Mouse (Mus musculus): Measurements from ENCODE around the gene Srgap3. TPM values are rescaled to one million over a fixed set of nuclear protein-coding genes. Genes with fewer than 3 reads are reported as not detected.

Gene Srgap3
- total and polyA plus RNA-seq, 2 experiments from 2014 or later, result 21.2 to 56.7 TPM

- Histone ChIP-seq H3K9me3 (ENCODE audit: low read length) (no peaks in the 10 kb centered on the region), H3K4me1 (ENCODE audit: insufficient read depth) (peaks cover 26% of the 10 kb centered on the region), H3K27ac (ENCODE audit: low read depth, low read length) (no peak overlapping the region), H3K4me2 (ENCODE audit: low read depth) (no peak overlapping the region), H3K27me3 (ENCODE audit: insufficient read depth, low read length) (no peaks in the 10 kb centered on the region), H3K4me3 (ENCODE audit: low read depth, low read length) (no peak overlapping the region), H3K36me3 (ENCODE audit: insufficient read depth) (peaks cover 12% of the 10 kb centered on the region), H3K9ac (no peak overlapping the region)
- no peak for TF ChIP-seq CTCF (IDR thresholded peaks at IDR 0.05; ENCODE audit: low read depth)
- DNase-seq (no peak), ATAC-seq (no peak)
- 83% methylated on average over 9 of the region's 9 CpGs for WGBS
These were observed 7.8 kb downstream of the Srgap3 start for GRCm38 (mm10) chr6:112939281-112939680.

GRCm38 (mm10) chr6:112937791-112938190 is 9.3 kb downstream of the Srgap3 start:
- Histone ChIP-seq H3K9ac (no peak overlapping the region), H3K4me2 (ENCODE audit: low read depth) (no peak overlapping the region), H3K36me3 (ENCODE audit: insufficient read depth) (peaks cover 12% of the 10 kb centered on the region), H3K4me3 (ENCODE audit: low read depth, low read length) (no peak overlapping the region), H3K9me3 (ENCODE audit: low read length) (no peaks in the 10 kb centered on the region), H3K27me3 (ENCODE audit: insufficient read depth, low read length) (no peaks in the 10 kb centered on the region), H3K4me1 (ENCODE audit: insufficient read depth) (peaks cover 14% of the 10 kb centered on the region), H3K27ac (ENCODE audit: low read depth, low read length) (no peak overlapping the region)
- WGBS, result 89% methylated on average over 2 of the region's 2 CpGs
- no peak for TF ChIP-seq CTCF (IDR thresholded peaks at IDR 0.05; ENCODE audit: low read depth)
- DNase-seq, result no peak
- no peak for ATAC-seq

GRCm38 (mm10) chr6:112934501-112934900 is 12.6 kb downstream of the Srgap3 start:
- no peak overlapping the region for H3K27ac ChIP-seq (ENCODE audit: low read depth, low read length)
- no peak for TF ChIP-seq CTCF (IDR thresholded peaks at IDR 0.05; ENCODE audit: low read depth)
- no peaks in the 10 kb centered on the region for H3K27me3 ChIP-seq (ENCODE audit: insufficient read depth, low read length)
- H3K36me3 ChIP-seq (ENCODE audit: insufficient read depth), result no peaks in the 10 kb centered on the region
- DNase-seq (no peak), ATAC-seq (no peak)
- H3K9me3 ChIP-seq (ENCODE audit: low read length), result no peaks in the 10 kb centered on the region
- H3K4me3 ChIP-seq (ENCODE audit: low read depth, low read length), result no peak overlapping the region
- no peak overlapping the region for H3K9ac ChIP-seq
- 87% methylated on average over 1 of the region's 1 CpGs for WGBS
- H3K4me1 ChIP-seq (ENCODE audit: insufficient read depth), result peaks cover 12% of the 10 kb centered on the region; the same call in 1 of the 2 replicates
- no peak overlapping the region for H3K4me2 ChIP-seq (ENCODE audit: low read depth)

- no peak for ATAC-seq
- H3K27ac ChIP-seq (ENCODE audit: low read depth, low read length), result no peak overlapping the region
- H3K9me3 ChIP-seq (ENCODE audit: low read length), result no peaks in the 10 kb centered on the region
- H3K4me3 ChIP-seq (ENCODE audit: low read depth, low read length), result no peak overlapping the region
- no peak overlapping the region for H3K4me2 ChIP-seq (ENCODE audit: low read depth)
- no peak for DNase-seq
- H3K36me3 ChIP-seq (ENCODE audit: insufficient read depth), result no peaks in the 10 kb centered on the region
- no peaks in the 10 kb centered on the region for H3K27me3 ChIP-seq (ENCODE audit: insufficient read depth, low read length)
- H3K4me1 ChIP-seq (ENCODE audit: insufficient read depth), result peaks cover 17% of the 10 kb centered on the region
- H3K9ac ChIP-seq, result no peak overlapping the region
- WGBS, result 16% methylated on average over 8 of the region's 8 CpGs
- TF ChIP-seq CTCF (IDR thresholded peaks at IDR 0.05; ENCODE audit: low read depth), result no peak
These were observed 14.5 kb downstream of the Srgap3 start for GRCm38 (mm10) chr6:112932611-112933010.

DNA sequence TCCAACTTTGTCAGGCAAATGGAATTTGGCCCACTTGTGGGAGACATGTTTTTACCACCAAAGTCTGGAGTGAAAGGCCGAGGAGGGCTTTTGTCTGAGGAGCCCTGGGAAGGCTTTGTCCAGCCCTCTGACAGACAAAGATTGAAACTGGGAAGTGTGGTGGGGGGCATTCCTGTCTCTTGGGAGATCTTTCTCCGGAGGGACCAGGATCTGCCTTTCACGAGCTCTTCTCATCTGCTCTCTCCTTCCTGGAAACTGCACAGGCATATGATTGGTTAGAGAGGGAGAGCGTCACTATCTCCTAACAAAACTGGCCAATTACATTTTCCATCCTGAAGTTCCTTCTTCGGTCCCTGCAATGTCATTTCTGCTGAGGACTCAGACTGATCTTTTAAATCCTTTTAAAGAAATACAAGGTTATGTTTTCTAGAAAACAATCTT is 17.0 kb downstream of the Srgap3 start:
- WGBS, result 5% methylated on average over 5 of the region's 5 CpGs
- no peak overlapping the region for H3K9ac ChIP-seq
- no peaks in the 10 kb centered on the region for H3K27me3 ChIP-seq (ENCODE audit: insufficient read depth, low read length)
- H3K27ac ChIP-seq (ENCODE audit: low read depth, low read length), result peak overlapping the region; percentile 42; the same call in 1 of the 2 replicates
- no peaks in the 10 kb centered on the region for H3K9me3 ChIP-seq (ENCODE audit: low read length)
- TF ChIP-seq CTCF (IDR thresholded peaks at IDR 0.05; ENCODE audit: low read depth), result no peak
- peak; percentile 87 for ATAC-seq
- peaks cover 34% of the 10 kb centered on the region for H3K4me1 ChIP-seq (ENCODE audit: insufficient read depth)
- H3K4me3 ChIP-seq (ENCODE audit: low read depth, low read length), result peak overlapping the region; percentile 10; the same call in 1 of the 2 replicates
- no peaks in the 10 kb centered on the region for H3K36me3 ChIP-seq (ENCODE audit: insufficient read depth)
- H3K4me2 ChIP-seq (ENCODE audit: low read depth), result peak overlapping the region; percentile 32; the same call in 1 of the 2 replicates
- DNase-seq, result peak; percentile 68

- Histone ChIP-seq H3K27ac (ENCODE audit: low read depth, low read length) (peak overlapping the region; percentile 36; the same call in 1 of the 2 replicates), H3K9me3 (ENCODE audit: low read length) (no peaks in the 10 kb centered on the region), H3K9ac (no peak overlapping the region), H3K4me3 (ENCODE audit: low read depth, low read length) (peak overlapping the region; percentile 10; the same call in 1 of the 2 replicates), H3K27me3 (ENCODE audit: insufficient read depth, low read length) (no peaks in the 10 kb centered on the region), H3K36me3 (ENCODE audit: insufficient read depth) (no peaks in the 10 kb centered on the region), H3K4me2 (ENCODE audit: low read depth) (peak overlapping the region; percentile 32; the same call in 1 of the 2 replicates), H3K4me1 (ENCODE audit: insufficient read depth) (peaks cover 38% of the 10 kb centered on the region)
- ATAC-seq (peak; percentile 8; the same call in 1 of the 2 replicates), DNase-seq (no peak)
- WGBS, result 43% methylated on average over 6 of the region's 6 CpGs
- no peak for TF ChIP-seq CTCF (IDR thresholded peaks at IDR 0.05; ENCODE audit: low read depth)
These were observed 17.6 kb downstream of the Srgap3 start for GRCm38 (mm10) chr6:112929291-112929984.

- Histone ChIP-seq H3K27ac (ENCODE audit: low read depth, low read length) (no peak overlapping the region), H3K4me2 (ENCODE audit: low read depth) (no peak overlapping the region), H3K36me3 (ENCODE audit: insufficient read depth) (no peaks in the 10 kb centered on the region), H3K9me3 (ENCODE audit: low read length) (no peaks in the 10 kb centered on the region), H3K4me3 (ENCODE audit: low read depth, low read length) (no peak overlapping the region), H3K27me3 (ENCODE audit: insufficient read depth, low read length) (no peaks in the 10 kb centered on the region), H3K9ac (no peak overlapping the region), H3K4me1 (ENCODE audit: insufficient read depth) (peaks cover 44% of the 10 kb centered on the region)
- DNase-seq, result no peak
- WGBS, result 51% methylated on average over 6 of the region's 6 CpGs
- no peak for ATAC-seq
- TF ChIP-seq CTCF (IDR thresholded peaks at IDR 0.05; ENCODE audit: low read depth), result no peak
These were observed 18.2 kb downstream of the Srgap3 start for GRCm38 (mm10) chr6:112928841-112929240.
